ENCODE assay signal across 8 mouse cellular contexts in genomic region chr3:51288880-51289821, GRCm38 (mm10). TPM values are rescaled to one million over a fixed set of nuclear protein-coding genes. Genes with fewer than 3 reads are reported as not detected.
DNase-seq lines count a peak whose midpoint lies in the region; ATAC-seq and TF ChIP-seq lines count a peak whose summit lies in the region.

No protein-coding gene starts in this region.

- WGBS in kidney, postnatal 0 days: 50% methylated on average over 11 of the region's 11 CpGs
- 57% methylated on average over 11 of the region's 11 CpGs for WGBS in liver, embryonic 11.5 days
- WGBS in neural tube, embryonic 12.5 days: 55% methylated on average over 11 of the region's 11 CpGs

- H3K9ac ChIP-seq in kidney, postnatal 0 days (ENCODE audit: low read depth, low read length): no peak overlapping the region
- H3K9ac ChIP-seq in liver, embryonic 11.5 days (ENCODE audit: low read depth, low read length): no peak overlapping the region
- no peak overlapping the region for H3K9ac ChIP-seq in neural tube, embryonic 12.5 days

- DNase-seq in 416B (ENCODE audit: low read depth): peak; percentile 80
- DNase-seq in adrenal gland, adult 8-10 months: peak; percentile 71
- peak; percentile 79 for DNase-seq in embryo, embryonic 11.5 days (ENCODE audit: low read depth, low spot score)
- DNase-seq in kidney, postnatal 0 days (ENCODE audit: low spot score): peak; percentile 92
- DNase-seq in liver, embryonic 11.5 days (ENCODE audit: low spot score): peak; percentile 51
- DNase-seq in telencephalon, adult 2 months (ENCODE audit: low read depth, low spot score): peak; percentile 70

- TF ChIP-seq CTCF in kidney, postnatal 0 days (IDR thresholded peaks at IDR 0.05; ENCODE audit: low read depth): peak; percentile 91

- no peak overlapping the region for H3K4me2 ChIP-seq in kidney, postnatal 0 days (ENCODE audit: low read length)
- no peak overlapping the region for H3K4me2 ChIP-seq in liver, embryonic 11.5 days
- H3K4me2 ChIP-seq in neural tube, embryonic 12.5 days (replicated peaks): no peak overlapping the region

- peak; percentile 76 for ATAC-seq in granulocyte monocyte progenitor cell, adult 5-6 weeks (replicated peaks; ENCODE audit: poor library complexity, severe bottlenecking)
- no peak for ATAC-seq in kidney, postnatal 0 days (replicated peaks; ENCODE audit: low FRiP score, low read depth)
- ATAC-seq in liver, embryonic 11.5 days (replicated peaks; ENCODE audit: low FRiP score): no peak
- ATAC-seq in neural tube, embryonic 12.5 days (ENCODE audit: low FRiP score, low read depth): peak; percentile 84

- H3K9me3 ChIP-seq in kidney, postnatal 0 days (replicated peaks; ENCODE audit: low read length): no peaks in the 10 kb centered on the region
- H3K9me3 ChIP-seq in liver, embryonic 11.5 days (ENCODE audit: control insufficient read depth, low read length): no peaks in the 10 kb centered on the region
- no peaks in the 10 kb centered on the region for H3K9me3 ChIP-seq in neural tube, embryonic 12.5 days

- no peak overlapping the region for H3K27ac ChIP-seq in kidney, postnatal 0 days
- H3K27ac ChIP-seq in liver, embryonic 11.5 days (ENCODE audit: low read depth, low read length): no peak overlapping the region
- no peak overlapping the region; the same call in 1 of the 2 replicates for H3K27ac ChIP-seq in neural tube, embryonic 12.5 days

- no peak overlapping the region for H3K4me3 ChIP-seq in kidney, postnatal 0 days (replicated peaks; ENCODE audit: low read depth, low read length)
- H3K4me3 ChIP-seq in liver, embryonic 11.5 days (ENCODE audit: low read depth, low read length): no peak overlapping the region
- no peak overlapping the region for H3K4me3 ChIP-seq in neural tube, embryonic 12.5 days

- H3K4me1 ChIP-seq in kidney, postnatal 0 days (replicated peaks; ENCODE audit: insufficient read depth, low read length): no peaks in the 10 kb centered on the region
- H3K4me1 ChIP-seq in liver, embryonic 11.5 days (replicated peaks; ENCODE audit: control insufficient read depth, insufficient read depth, low read length): no peaks in the 10 kb centered on the region
- H3K4me1 ChIP-seq in neural tube, embryonic 12.5 days: no peaks in the 10 kb centered on the region

- H3K36me3 ChIP-seq in kidney, postnatal 0 days (ENCODE audit: insufficient read depth, low read length): no peaks in the 10 kb centered on the region
- peaks cover 5% of the 10 kb centered on the region; the same call in 1 of the 2 replicates for H3K36me3 ChIP-seq in liver, embryonic 11.5 days (ENCODE audit: control insufficient read depth, insufficient read depth, low read length)
- peaks cover 14% of the 10 kb centered on the region for H3K36me3 ChIP-seq in neural tube, embryonic 12.5 days

- no peaks in the 10 kb centered on the region for H3K27me3 ChIP-seq in kidney, postnatal 0 days (ENCODE audit: insufficient read depth, low read length)
- H3K27me3 ChIP-seq in liver, embryonic 11.5 days (replicated peaks; ENCODE audit: control insufficient read depth, insufficient read depth, low read length): no peaks in the 10 kb centered on the region
- H3K27me3 ChIP-seq in neural tube, embryonic 12.5 days (replicated peaks): no peaks in the 10 kb centered on the region

RNA-seq across cellular contexts. Expression of gene Elf2, which starts 51.3 kb away (rescaled TPM):
- total RNA-seq in adrenal gland, adult 8-10 months (2022): 10 to 100 TPM; 57.5 to 93.6 (median 80.2) TPM
- 56.9 and 64.6 TPM in 2 replicates for total RNA-seq in granulocyte monocyte progenitor cell, adult 5-6 weeks (2014; fragmentation: Nextera tagmentation)
- total RNA-seq in granulocyte monocyte progenitor cell, adult 5-6 weeks (2017): 103 and 116 TPM in 2 replicates
- 56.2 and 60.3 TPM in 2 replicates for polyA plus RNA-seq in kidney, postnatal 0 days (2015; fragmentation: Nextera tagmentation; extraction: Ambion mirVana)
- 36.5 and 37.9 TPM in 2 replicates for polyA plus RNA-seq in liver, embryonic 11.5 days (2014; fragmentation: Nextera tagmentation; extraction: Ambion mirVana)
- 41.2 and 57.2 TPM in 2 replicates for polyA plus RNA-seq in neural tube, embryonic 12.5 days (2016; fragmentation: Nextera tagmentation; extraction: Ambion mirVana)

Comparison
In these comparisons a context has a peak if more than half of its experiments do, and no peak if none do; other contexts are left out.
1. ATAC-seq: peak in granulocyte monocyte progenitor cell, adult 5-6 weeks (single experiment) and neural tube, embryonic 12.5 days (single experiment); none in kidney, postnatal 0 days (single experiment) and liver, embryonic 11.5 days (single experiment).
2. Peak in every context shown above with its lines, with median percentiles within 50 percentile points of each other: DNase-seq.